Mouse (Mus musculus) heart, adult 2 months (tissue): ENCODE measurements at regions not wholly inside any gene's neighbourhood (a gene's known extent, or its start where the extent isn't known, plus 50 kb on each side); places are given as distances from the start of the nearest gene placed in this dataset.

Experiments
- EP300 ChIP-seq: fragments of 200-500 bp; IDR thresholded peaks from 2 replicates; pipeline ENCODE4 v1.6.1; 2011; ENCODE audit warnings: low read depth, low read length, control low read depth; ENCODE audit not compliant: insufficient read depth
- POLR2A ChIP-seq: fragments of 200-500 bp; IDR thresholded peaks from 2 replicates; pipeline ENCODE4 v1.6.1; 2011; ENCODE audit warnings: mild to moderate bottlenecking, low read depth, low read length, control low read depth; ENCODE audit not compliant: insufficient read depth

- no peak for TF ChIP-seq EP300
- no peak for TF ChIP-seq POLR2A
Measured at GRCm38 (mm10) chr11:24423278-24423677, 345.4 kb downstream of the Bcl11a start.
